Mouse (Mus musculus): Measurements from ENCODE around the gene Adamts3.

GRCm38 (mm10) chr5:89779823-89780222 is 103.3 kb downstream of the Adamts3 start:
- no peak for TF ChIP-seq MAFK (IDR thresholded peaks at IDR 0.05; ENCODE audit: insufficient read depth, low read depth, low read length)
- no peak for TF ChIP-seq ZC3H11A (IDR thresholded peaks at IDR 0.05; ENCODE audit: borderline replicate concordance, low read depth, low read length)

All from ES-E14 (cell line).